Comparison of ENCODE assay signal across 8 mouse cellular contexts in genomic region chr13:93771588-93772278, GRCm38 (mm10). TPM values are rescaled to one million over a fixed set of nuclear protein-coding genes. Genes with fewer than 3 reads are reported as not detected.
DNase-seq lines count a peak whose midpoint lies in the region; ATAC-seq and TF ChIP-seq lines count a peak whose summit lies in the region.

Gene Arsb (plus strand): TSS chr13:93771630.

- H3K4me3 ChIP-seq in bone marrow macrophage, adult 2 months (ENCODE audit: insufficient read depth, low read length), result peak within 1 kb of the TSS; percentile 88
- H3K4me3 ChIP-seq in heart, embryonic 10.5 days, result peak within 1 kb of the TSS; percentile 74
- peak within 1 kb of the TSS; percentile 44 for H3K4me3 ChIP-seq in kidney, embryonic 14.5 days (ENCODE audit: low read length)

- peak; percentile 80 to 83 for DNase-seq in B cell, adult 2 months
- DNase-seq in heart, embryonic 10.5 days (ENCODE audit: low spot score), result peak; percentile 91
- peak; percentile 78 for DNase-seq in liver
- DNase-seq in monocyte, adult 2 months (ENCODE audit: low read depth in 1 of 2, low spot score in 2 of 2), result peak; percentile 62 to 74
- peak; percentile 64 to 69 for DNase-seq in spleen, postnatal 14 days (ENCODE audit: low spot score in 2 of 2)

- TF ChIP-seq POLR2A in bone marrow macrophage, adult 2 months (IDR thresholded peaks at IDR 0.05; ENCODE audit: borderline replicate concordance, low read depth, low read length), result no peak; the same call in 1 of the 2 replicates

- H3K4me2 ChIP-seq in kidney, embryonic 14.5 days (replicated peaks; ENCODE audit: low read depth, low read length), result peak within 1 kb of the TSS; percentile 86

- under 1% methylated on average over 66 of the region's 66 CpGs for WGBS in heart, embryonic 10.5 days
- WGBS in kidney, embryonic 14.5 days, result under 1% methylated on average over 61 of the region's 66 CpGs

- TF ChIP-seq CTCF in bone marrow macrophage, adult 2 months (IDR thresholded peaks at IDR 0.05; ENCODE audit: low read depth, low read length), result no peak

- peak within 1 kb of the TSS; percentile 47 for H3K27ac ChIP-seq in bone marrow macrophage, adult 2 months (ENCODE audit: insufficient read depth, low read depth, low read length)
- peak within 1 kb of the TSS; percentile 93 for H3K27ac ChIP-seq in heart, embryonic 10.5 days
- H3K27ac ChIP-seq in kidney, embryonic 14.5 days (ENCODE audit: low read depth, low read length), result peak within 1 kb of the TSS; percentile 76

- H3K36me3 ChIP-seq in heart, embryonic 10.5 days, result no peaks in the 10 kb centered on the region
- H3K36me3 ChIP-seq in kidney, embryonic 14.5 days (ENCODE audit: control insufficient read depth, insufficient read depth, low read length), result no peaks in the 10 kb centered on the region

- H3K9ac ChIP-seq in kidney, embryonic 14.5 days (ENCODE audit: low read depth, low read length), result peak within 1 kb of the TSS; percentile 82

- peaks cover 17% of the 10 kb centered on the region for H3K4me1 ChIP-seq in bone marrow macrophage, adult 2 months (ENCODE audit: control insufficient read depth, insufficient read depth, low read length)
- peaks cover 18% of the 10 kb centered on the region; the same call in 1 of the 2 replicates for H3K4me1 ChIP-seq in heart, embryonic 10.5 days
- H3K4me1 ChIP-seq in kidney, embryonic 14.5 days (ENCODE audit: control insufficient read depth, insufficient read depth, low read length), result peaks cover 13% of the 10 kb centered on the region

- no peaks in the 10 kb centered on the region for H3K9me3 ChIP-seq in heart, embryonic 10.5 days
- no peaks in the 10 kb centered on the region for H3K9me3 ChIP-seq in kidney, embryonic 14.5 days (ENCODE audit: control insufficient read depth, low read length)

- peak; percentile 87 for ATAC-seq in erythroblast, adult 5-6 weeks (replicated peaks; ENCODE audit: low FRiP score, poor library complexity, severe bottlenecking)
- peak; percentile 96 for ATAC-seq in kidney, embryonic 14.5 days (ENCODE audit: low FRiP score, low TSS enrichment)

- peaks cover 13% of the 10 kb centered on the region; the same call in 1 of the 2 replicates for H3K27me3 ChIP-seq in heart, embryonic 10.5 days (ENCODE audit: insufficient read depth, poor library complexity, severe bottlenecking)
- no peaks in the 10 kb centered on the region for H3K27me3 ChIP-seq in kidney, embryonic 14.5 days (ENCODE audit: control insufficient read depth, insufficient read depth, low read length)

RNA-seq across cellular contexts. Expression of gene Arsb, which starts in this region (rescaled TPM):
- polyA plus RNA-seq in bone marrow macrophage, adult 2 months (2012; ENCODE audit: insufficient read depth, insufficient read length, missing spikeins), result 18.5 and 21.8 TPM in 2 replicates
- total RNA-seq in erythroblast, adult 5-6 weeks (2015; ENCODE audit: low replicate concordance), result 41.9 and 43.3 TPM in 2 replicates
- total RNA-seq in erythroblast, adult 5-6 weeks (2017; ENCODE audit: low replicate concordance), result 7.8 and 8.7 TPM in 2 replicates
- polyA plus RNA-seq in heart, embryonic 10.5 days (2016; fragmentation: Nextera tagmentation; extraction: Ambion mirVana), result 6.3 and 6.8 TPM in 2 replicates
- polyA plus RNA-seq in kidney, embryonic 14.5 days (2014; fragmentation: Nextera tagmentation; extraction: Ambion mirVana), result 9.0 and 17.7 TPM in 2 replicates

Comparison
In these comparisons a context has a peak if more than half of its experiments do, and no peak if none do; other contexts are left out.
1. Peak in every context shown above with its lines: DNase-seq, ATAC-seq, H3K4me3 ChIP-seq and H3K27ac ChIP-seq.